Mouse (Mus musculus): ENCODE results near the gene Myo5a. TPM values are rescaled to one million over a fixed set of nuclear protein-coding genes. Genes with fewer than 3 reads are reported as not detected.

Gene Myo5a
- polyA plus RNA-seq, 1 experiment: 89.9 TPM

DNA sequence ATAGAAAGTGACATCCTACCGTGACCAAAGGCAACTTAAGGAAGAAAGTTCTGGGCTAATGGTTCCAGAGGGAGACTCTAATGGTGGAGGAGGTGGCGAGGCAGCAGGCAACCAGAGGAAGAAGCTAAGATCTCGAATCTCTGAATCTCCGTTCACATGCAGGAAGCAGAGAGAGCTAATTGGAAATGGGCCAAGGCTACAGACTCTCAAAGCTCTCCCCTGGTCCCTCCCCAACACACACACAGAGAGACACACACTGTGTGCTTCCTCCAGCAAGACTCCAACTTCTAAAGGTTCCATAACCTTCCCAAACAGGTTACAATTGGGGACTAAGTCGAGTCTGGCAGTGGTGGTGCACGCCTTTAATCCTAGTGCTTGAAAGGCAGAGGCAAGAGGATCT lies 199.6 kb downstream of the Myo5a start:
- H3K27ac ChIP-seq (ENCODE audit: insufficient read depth, low read length): no peak overlapping the region
- 61% methylated on average over 6 of the region's 6 CpGs for WGBS
- no peak for DNase-seq

DNA sequence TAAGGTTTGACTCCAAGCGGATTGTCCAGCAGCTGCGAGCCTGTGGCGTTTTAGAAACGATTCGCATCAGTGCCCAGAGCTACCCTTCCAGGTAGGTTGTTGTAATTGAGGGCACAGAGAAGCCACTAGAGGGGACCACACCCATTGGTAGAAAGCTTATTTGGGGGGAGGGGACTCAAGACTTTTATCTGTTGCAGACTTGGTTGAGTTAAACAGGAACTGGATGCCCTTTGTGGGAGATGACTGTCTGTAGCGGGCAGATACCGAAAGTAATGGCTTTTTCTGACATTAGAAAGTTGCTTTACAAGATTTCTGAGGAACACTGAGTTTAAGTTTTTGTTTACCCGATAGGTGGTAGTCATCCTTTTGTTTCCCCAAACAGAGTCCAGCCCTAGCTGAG lies 200.7 kb downstream of the Myo5a start:
- no peaks in the 10 kb centered on the region for H3K4me1 ChIP-seq (ENCODE audit: control insufficient read depth, insufficient read depth, low read length)
- 95% methylated on average over 8 of the region's 8 CpGs for WGBS
- no peak overlapping the region for H3K4me3 ChIP-seq (replicated peaks; ENCODE audit: insufficient read depth, low read depth, low read length)
- no peak overlapping the region for H3K27ac ChIP-seq (ENCODE audit: insufficient read depth, low read length)
- no peak for DNase-seq
- H3K27me3 ChIP-seq (ENCODE audit: control insufficient read depth, insufficient read depth, low read length): no peaks in the 10 kb centered on the region
- TF ChIP-seq POLR2A (IDR thresholded peaks at IDR 0.05; ENCODE audit: borderline replicate concordance, insufficient read depth, low read length) (no peak), CTCF (IDR thresholded peaks at IDR 0.05; ENCODE audit: borderline replicate concordance, insufficient read depth, low read depth, low read length) (no peak)

More for the DNA sequence above, 199.6 kb downstream of the Myo5a start:
- Histone ChIP-seq H3K27me3 (ENCODE audit: control insufficient read depth, insufficient read depth, low read length) (no peaks in the 10 kb centered on the region), H3K4me1 (ENCODE audit: control insufficient read depth, insufficient read depth, low read length) (no peaks in the 10 kb centered on the region), H3K4me3 (replicated peaks; ENCODE audit: insufficient read depth, low read depth, low read length) (no peak overlapping the region)
- TF ChIP-seq POLR2A (IDR thresholded peaks at IDR 0.05; ENCODE audit: borderline replicate concordance, insufficient read depth, low read length): no peak
- TF ChIP-seq CTCF (IDR thresholded peaks at IDR 0.05; ENCODE audit: borderline replicate concordance, insufficient read depth, low read depth, low read length): no peak

Other genes with a start within 250 kb of the Myo5a start
- gene Onecut1, start 209.1 kb upstream of the Myo5a start, polyA plus RNA-seq (2012; rRNA removed): 0.21 and 0.22 TPM in 2 replicates
- 36.2 and 39.2 TPM in 2 replicates for gene Fam214a, start 118.1 kb upstream of the Myo5a start, polyA plus RNA-seq (2012; rRNA removed)
- 67.2 and 74.5 TPM in 2 replicates for gene Arpp19, start 33.4 kb upstream of the Myo5a start, polyA plus RNA-seq (2012; rRNA removed)
- 3.9 and 4.1 TPM in 2 replicates for gene Myo5c, start 161.0 kb downstream of the Myo5a start, polyA plus RNA-seq (2012; rRNA removed)
- gene Gnb5, start 235.3 kb downstream of the Myo5a start, polyA plus RNA-seq (2012; rRNA removed): 194 and 215 TPM in 2 replicates

Data from cerebellum, adult 2 months (tissue).